Mouse (Mus musculus) embryo, embryonic 11 days (tissue): ENCODE data around the gene Leng1.
"Not testable (repeated sequence)": the region's sequence is repeated elsewhere in the genome, so short reads cannot be mapped to it uniquely, and the experiment has no call there.

Experiments
- DNase-seq: peaks from one replicate; pipeline ENCODE4 v3.0.0-alpha.2; 2015

The Leng1 gene

GRCm38 (mm10) chr7:3665215-3666114 is at the start of gene Leng1:
Gene Leng1, minus strand, starts transcription at chr7:3665840.
- peak; percentile 96 for DNase-seq

DNA sequence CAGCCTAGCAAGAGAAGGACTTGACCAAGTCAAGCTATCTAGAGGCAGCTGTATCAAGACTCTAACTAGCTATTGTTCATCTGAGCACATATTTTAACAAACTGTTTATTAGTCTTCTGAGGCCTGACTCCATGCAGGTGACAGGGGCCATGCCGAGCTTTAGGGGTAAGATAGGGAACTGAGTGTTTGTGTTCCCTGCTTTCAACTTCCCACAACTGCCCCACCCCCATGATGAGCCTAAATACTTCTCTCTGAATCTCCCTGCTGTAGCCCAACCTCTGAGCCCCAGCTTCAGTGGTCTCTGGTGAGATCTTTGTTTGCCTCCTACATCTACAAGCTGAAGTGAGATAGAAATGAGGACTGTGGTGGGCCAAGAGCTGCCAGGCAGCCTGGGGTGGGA is 49.6 kb upstream of the Leng1 start:
- no peak for DNase-seq

- DNase-seq = no peak
These were observed 46.8 kb upstream of the Leng1 start for GRCm38 (mm10) chr7:3712264-3712942.

GRCm38 (mm10) chr7:3709000-3709399 is 43.4 kb upstream of the Leng1 start:
- no peak for DNase-seq

- DNase-seq = not testable (repeated sequence)
These were observed 42.9 kb upstream of the Leng1 start for GRCm38 (mm10) chr7:3708447-3708980.

DNA sequence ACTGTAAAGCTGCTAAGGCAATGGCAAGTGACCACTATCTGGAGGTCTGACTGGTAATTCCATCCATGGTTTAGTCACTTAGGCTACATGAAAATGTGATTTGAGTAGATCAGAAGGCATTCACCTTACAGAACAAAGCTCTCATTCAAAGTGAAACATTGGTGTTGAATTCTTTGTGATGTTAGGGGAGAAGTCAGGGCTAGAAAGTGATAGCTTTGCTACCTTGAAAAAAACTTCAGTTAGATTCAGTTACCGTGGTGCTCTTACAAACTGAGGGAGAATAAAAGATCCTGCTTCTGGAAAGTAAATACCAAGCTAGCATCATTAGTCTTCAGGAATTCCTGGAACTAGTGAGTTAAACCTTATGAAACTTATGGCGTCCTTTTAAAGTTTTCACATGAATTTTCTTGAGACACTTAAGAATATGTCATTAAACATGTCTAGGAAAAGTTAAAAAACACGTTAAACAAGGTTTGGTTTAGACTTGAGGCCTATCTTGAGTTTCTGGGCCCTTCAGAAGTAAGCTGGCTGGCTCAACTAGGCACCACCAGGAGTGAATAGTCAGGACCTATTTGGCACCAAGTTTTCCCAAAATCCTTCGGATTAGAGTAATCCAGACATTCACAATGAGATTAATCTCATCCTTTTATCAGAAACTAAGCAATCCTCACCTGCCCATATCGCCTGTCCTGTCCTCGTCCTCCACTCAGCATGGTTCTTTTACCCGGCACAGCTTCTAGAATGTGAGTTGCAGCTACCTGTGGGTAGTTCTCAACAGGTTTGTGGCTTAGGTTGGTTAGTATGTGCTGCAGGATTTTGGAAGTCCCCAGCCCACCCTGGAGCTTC is 42.2 kb upstream of the Leng1 start:
- DNase-seq = peak; percentile 27

GRCm38 (mm10) chr7:3707027-3707426 is 41.4 kb upstream of the Leng1 start:
- no peak for DNase-seq

GRCm38 (mm10) chr7:3706343-3706934 is 40.8 kb upstream of the Leng1 start:
- DNase-seq = no peak

DNA sequence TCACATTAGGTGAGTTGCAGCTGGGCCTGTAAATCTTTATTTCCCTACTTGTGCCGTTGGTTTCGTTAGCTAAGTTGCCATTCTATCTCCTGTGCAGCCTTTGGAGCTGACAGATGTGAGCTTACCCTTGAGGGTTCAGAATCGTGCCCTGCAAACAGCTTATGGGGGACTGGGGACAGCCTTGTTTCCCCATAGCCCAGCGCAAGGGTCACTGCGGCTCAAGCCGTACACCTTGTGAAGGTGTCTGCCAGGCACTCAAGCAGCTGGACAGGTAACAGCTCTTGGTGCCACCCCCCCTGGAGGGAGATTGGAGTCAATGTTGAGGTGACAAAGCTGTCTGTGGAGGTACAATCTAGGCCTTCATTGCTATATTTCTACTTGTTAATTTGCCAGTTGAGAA is 40.3 kb upstream of the Leng1 start:
- DNase-seq = no peak

GRCm38 (mm10) chr7:3705461-3705860 is 39.8 kb upstream of the Leng1 start:
- not testable (repeated sequence) for DNase-seq

GRCm38 (mm10) chr7:3704475-3704874 is 38.8 kb upstream of the Leng1 start:
- no peak for DNase-seq

DNA sequence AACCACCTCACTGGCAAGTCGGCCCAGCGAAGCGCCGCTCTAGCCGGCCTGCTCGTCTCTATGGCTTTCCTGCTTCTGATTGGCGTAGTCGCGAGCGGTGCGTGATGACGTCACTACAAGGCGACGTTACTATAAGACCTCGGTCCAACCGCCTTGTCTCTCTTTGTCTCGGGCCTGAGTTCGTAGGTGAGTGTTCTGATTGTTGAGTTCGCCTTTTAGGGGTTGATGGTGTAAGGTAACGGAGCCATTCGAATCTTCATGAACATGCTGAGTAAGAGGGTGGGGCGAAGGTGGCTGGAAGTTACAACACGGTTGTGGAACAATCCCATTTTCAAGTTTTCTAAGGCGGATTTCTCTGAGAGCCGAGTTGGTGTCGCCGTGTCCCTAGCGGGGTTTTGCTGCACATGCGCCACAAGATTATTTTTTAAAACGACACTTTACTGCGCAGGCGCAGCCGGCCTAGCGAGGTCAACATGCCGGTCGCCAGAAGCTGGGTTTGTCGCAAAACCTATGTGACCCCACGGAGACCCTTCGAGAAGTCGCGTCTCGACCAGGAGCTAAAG is 38.3 kb upstream of the Leng1 start, which contains the start of gene Rps9:
Gene Rps9, plus strand, starts transcription at position 115 of the 563 bp plus-strand sequence.
- peak; percentile 97 for DNase-seq

- DNase-seq = no peak
These were observed 37.7 kb upstream of the Leng1 start for GRCm38 (mm10) chr7:3703148-3703878.

DNA sequence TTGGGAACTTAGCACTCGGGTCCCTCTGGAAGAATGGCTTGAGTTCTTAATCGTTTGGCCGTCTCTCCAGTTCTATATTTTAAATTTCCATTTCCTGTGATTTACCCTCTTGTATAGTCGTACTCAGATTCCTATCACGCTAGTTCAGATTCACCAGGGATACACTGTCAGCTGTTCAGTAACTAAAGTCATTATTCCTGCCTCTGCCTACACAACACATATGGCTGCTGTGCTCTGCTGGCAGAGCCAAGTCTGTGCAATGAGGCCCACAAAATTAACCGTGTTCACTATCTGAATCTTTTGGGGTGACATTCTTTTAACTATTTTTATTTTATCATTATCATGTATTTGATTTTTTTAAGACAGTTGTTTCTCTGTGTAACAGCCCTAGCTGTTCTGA is 32.8 kb upstream of the Leng1 start:
- DNase-seq = no peak

GRCm38 (mm10) chr7:3694949-3695305 is 29.3 kb upstream of the Leng1 start:
- not testable (repeated sequence) for DNase-seq

DNA sequence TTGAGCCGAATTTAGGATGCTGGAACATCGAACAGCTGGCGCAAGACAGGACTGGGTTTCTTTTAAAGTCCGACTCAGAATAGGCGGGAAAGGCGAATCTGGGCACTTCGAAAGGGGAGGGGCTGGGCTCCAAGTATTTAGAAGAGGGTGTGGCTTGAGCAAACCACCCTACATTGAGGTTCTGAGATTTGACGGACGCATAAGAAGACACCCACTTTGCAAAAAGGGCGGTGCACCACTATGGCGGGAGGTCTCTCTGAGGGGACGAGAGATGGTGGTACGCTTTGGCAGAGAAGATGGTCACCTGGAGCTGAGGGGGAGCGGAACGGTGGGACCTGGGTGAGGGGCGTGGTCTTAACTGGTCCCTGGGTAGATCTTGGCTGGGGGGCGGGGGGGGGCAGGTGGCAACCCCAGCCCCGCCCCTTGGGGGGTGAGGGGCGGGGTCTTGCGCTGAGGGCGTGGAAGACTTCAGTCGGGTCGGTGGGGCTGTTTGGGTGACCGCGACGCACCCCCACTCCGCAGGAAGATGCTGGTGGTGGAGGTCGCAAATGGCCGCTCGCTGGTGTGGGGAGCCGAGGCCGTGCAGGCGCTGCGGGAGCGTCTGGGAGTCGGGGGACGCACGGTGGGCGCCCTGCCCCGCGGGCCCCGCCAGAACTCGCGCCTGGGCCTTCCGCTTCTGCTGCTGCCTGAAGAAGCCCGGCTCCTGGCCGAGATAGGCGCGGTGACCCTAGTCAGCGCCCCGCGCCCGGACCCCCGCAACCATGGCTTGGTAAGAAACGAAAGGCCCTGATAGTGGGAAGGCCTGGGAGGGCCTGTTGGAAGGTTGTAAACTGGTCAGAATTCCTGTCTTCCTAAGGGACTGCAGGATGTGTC is 28.7 kb upstream of the Leng1 start:
- peak; percentile 92 for DNase-seq

GRCm38 (mm10) chr7:3693809-3694075 is 28.1 kb upstream of the Leng1 start:
- DNase-seq = no peak

DNA sequence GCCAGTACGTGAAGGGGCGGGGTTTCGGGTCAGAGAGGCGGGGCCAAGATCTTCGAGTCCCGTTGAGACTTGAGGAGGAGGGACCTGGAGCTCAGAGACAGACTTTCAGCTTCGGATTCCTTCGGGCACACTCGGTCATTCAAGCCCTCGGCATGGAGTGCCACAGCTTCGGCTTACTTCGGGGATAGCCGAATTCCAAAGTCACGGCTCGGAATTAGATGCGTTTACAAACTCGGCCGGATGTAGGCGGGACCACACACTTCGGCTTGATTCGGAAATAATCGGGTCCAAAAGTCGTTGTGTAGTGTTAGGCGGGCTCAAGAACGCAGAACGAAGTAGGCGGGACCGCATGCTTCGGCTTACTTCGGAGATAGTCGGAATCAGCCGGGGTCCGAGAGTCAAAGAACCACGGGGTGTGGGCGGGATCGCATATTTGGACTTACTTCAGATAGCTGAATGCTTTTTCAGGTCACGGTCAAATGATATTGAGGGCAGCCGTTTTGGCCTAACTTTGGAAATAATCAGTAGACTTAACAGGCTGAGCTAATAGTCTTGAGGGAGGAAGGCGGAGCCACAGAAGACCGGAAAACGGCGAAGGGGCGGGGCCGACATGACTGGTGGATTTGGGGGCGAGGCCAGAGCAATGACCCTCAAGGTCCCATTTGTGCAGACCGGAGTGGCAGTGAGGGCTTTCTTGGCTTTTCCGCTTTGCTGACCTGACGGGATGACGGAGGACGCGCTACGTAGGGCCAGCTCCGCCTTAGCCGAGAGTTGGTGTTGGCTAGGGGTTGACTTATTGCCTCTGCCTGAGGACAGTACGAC is 27.6 kb upstream of the Leng1 start, which contains the start of gene Mboat7:
Gene Mboat7, minus strand, starts transcription at position 537 of the 822 bp plus-strand sequence.
- DNase-seq = peak; percentile 97

DNA sequence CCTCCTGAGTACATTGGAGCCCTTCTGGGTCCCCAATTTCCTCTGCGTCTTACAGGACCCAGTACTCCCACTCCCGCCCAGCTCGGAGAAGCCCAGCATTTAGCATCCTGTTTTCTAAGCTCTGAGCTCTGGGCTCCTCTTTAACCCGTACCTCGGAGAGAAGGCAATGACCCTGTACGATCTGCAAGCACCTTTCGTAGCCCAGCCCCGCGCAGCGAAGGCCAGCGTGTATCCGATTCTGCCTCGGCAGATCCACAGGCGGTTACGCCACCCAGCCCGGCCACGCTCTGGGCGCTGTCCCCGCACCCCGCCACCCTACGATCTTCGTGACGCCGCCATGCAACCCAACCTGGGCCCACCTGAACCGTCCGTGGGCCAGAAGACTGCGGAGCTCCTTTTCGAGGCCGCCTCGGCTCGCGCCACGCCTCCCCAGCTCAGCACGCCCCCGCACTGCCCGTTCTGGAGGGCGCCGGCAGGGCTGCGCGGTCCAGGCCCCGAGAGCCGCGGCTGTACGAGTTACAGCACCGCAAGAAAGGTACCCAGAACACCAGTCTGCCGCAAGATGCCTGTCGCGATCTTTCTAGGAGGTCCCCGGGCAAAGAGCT is 26.8 kb upstream of the Leng1 start, which contains the start of gene Tsen34:
Gene Tsen34, plus strand, starts transcription at position 482 of the 605 bp plus-strand sequence.
- no peak for DNase-seq
